Mouse (Mus musculus): ENCODE data around the gene Ddr1. TPM values are rescaled to one million over a fixed set of nuclear protein-coding genes. Genes with fewer than 3 reads are reported as not detected.

Ddr1 gene
- polyA plus RNA-seq, 1 experiment, result 65.6 TPM

DNA sequence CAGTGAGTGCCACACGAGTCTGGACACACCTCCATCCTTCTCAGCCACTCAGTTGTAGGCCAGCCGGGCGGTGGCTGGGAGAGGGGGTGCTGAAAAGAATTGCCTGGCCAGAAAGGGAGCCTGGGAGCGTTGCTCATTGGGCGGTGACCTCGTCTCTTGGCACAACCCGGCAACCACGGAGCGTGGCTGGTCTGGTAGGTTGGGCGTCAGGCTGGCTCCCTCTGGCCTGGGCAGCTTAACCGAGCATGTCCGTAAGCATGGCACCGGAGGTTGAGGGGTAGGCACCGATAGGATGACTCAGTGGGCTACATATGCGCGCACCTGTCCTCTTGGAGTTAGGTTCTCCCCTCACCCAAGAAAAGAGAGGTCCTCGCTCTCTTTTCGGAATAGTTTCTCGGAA, 4.5 kb downstream of the Ddr1 start:
- Histone ChIP-seq H3K79me2 (ENCODE audit: control insufficient read depth, insufficient read depth) (peaks cover 54% of the 10 kb centered on the region), H3K36me3 (ENCODE audit: control insufficient read depth, insufficient read depth) (no peaks in the 10 kb centered on the region), H3ac (ENCODE audit: control insufficient read depth, insufficient read length) (peak overlapping the region; percentile 22), H3K27me3 (ENCODE audit: control insufficient read depth, insufficient read depth, insufficient read length) (no peaks in the 10 kb centered on the region), H3K4me2 (ENCODE audit: low read depth) (peak overlapping the region; percentile 89), H3K4me3 (peak overlapping the region; percentile 52)
- peak in 2 of 3 experiments; percentile 57 to 81 for TF ChIP-seq MYOD1 (IDR thresholded peaks at IDR 0.05; ENCODE audit: control insufficient read depth in 1 of 3, insufficient read length in 2 of 3, low read depth in 2 of 3)
- no peak for TF ChIP-seq SRF (IDR thresholded peaks at IDR 0.05; ENCODE audit: control insufficient read depth, insufficient read length, low read depth)
- TF ChIP-seq POLR2A (IDR thresholded peaks at IDR 0.05; ENCODE audit: insufficient read length, low read depth), result peak; percentile 94
- peak; percentile 88 for TF ChIP-seq POLR2AphosphoS2 (IDR thresholded peaks at IDR 0.05; ENCODE audit: insufficient read length, low read depth)
- TF ChIP-seq MYOG (IDR thresholded peaks at IDR 0.05; ENCODE audit: control insufficient read depth in 1 of 3, insufficient read depth in 1 of 3, insufficient read length in 2 of 3, low read depth in 2 of 3), result peak in 1 of 3 experiments; percentile 59

DNA sequence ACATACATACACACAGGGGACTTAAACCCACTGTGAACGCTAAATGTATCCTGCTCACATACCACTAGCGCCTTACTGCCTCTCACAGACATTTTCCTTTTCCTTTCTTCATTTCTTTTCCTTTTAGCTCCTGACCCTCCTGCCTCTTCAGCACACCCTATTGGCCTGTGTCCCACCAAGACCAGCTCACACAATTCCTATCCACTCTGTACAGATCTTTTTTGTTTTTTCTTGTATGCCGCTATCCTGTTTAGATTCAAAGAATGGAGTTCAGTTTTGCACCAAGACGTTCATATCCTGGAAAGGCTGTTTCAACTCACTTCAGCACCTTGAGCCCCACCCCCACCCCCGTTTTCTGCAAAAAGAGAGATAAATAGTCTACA, 5.9 kb downstream of the Ddr1 start:
- Histone ChIP-seq H3K79me2 (ENCODE audit: control insufficient read depth, insufficient read depth) (peaks cover 64% of the 10 kb centered on the region), H3K36me3 (ENCODE audit: control insufficient read depth, insufficient read depth) (peaks cover 3% of the 10 kb centered on the region), H3K4me3 (peak overlapping the region; percentile 52), H3K27me3 (ENCODE audit: control insufficient read depth, insufficient read depth, insufficient read length) (no peaks in the 10 kb centered on the region), H3ac (ENCODE audit: control insufficient read depth, insufficient read length) (no peak overlapping the region), H3K4me2 (ENCODE audit: low read depth) (peak overlapping the region; percentile 89)
- no peak for TF ChIP-seq CEBPB (IDR thresholded peaks at IDR 0.05; ENCODE audit: insufficient read depth, poor library complexity, severe bottlenecking)
- no peak for TF ChIP-seq E2F4 (IDR thresholded peaks at IDR 0.05; ENCODE audit: insufficient read depth)
- no peak for TF ChIP-seq POLR2AphosphoS2 (IDR thresholded peaks at IDR 0.05; ENCODE audit: insufficient read length, low read depth)
- TF ChIP-seq TCF3 (IDR thresholded peaks at IDR 0.05; ENCODE audit: insufficient read length, low read depth), result no peak
- TF ChIP-seq MYOG (IDR thresholded peaks at IDR 0.05; ENCODE audit: control insufficient read depth in 1 of 3, insufficient read depth in 1 of 3, insufficient read length in 2 of 3, low read depth in 2 of 3), result no peak
- TF ChIP-seq REST (IDR thresholded peaks at IDR 0.05; ENCODE audit: insufficient read depth, insufficient read length), result no peak
- no peak for TF ChIP-seq USF1 (IDR thresholded peaks at IDR 0.05; ENCODE audit: low read depth)
- TF ChIP-seq MYOD1 (IDR thresholded peaks at IDR 0.05; ENCODE audit: control insufficient read depth in 1 of 3, insufficient read length in 2 of 3, low read depth in 2 of 3), result no peak
- no peak for TF ChIP-seq POLR2A (IDR thresholded peaks at IDR 0.05; ENCODE audit: insufficient read length, low read depth)
- no peak for TF ChIP-seq TCF12 (IDR thresholded peaks at IDR 0.05; ENCODE audit: insufficient read depth, poor library complexity, severe bottlenecking)
- TF ChIP-seq MAX (IDR thresholded peaks at IDR 0.05; ENCODE audit: low read depth), result no peak
- TF ChIP-seq SRF (IDR thresholded peaks at IDR 0.05; ENCODE audit: control insufficient read depth, insufficient read length, low read depth), result no peak

DNA sequence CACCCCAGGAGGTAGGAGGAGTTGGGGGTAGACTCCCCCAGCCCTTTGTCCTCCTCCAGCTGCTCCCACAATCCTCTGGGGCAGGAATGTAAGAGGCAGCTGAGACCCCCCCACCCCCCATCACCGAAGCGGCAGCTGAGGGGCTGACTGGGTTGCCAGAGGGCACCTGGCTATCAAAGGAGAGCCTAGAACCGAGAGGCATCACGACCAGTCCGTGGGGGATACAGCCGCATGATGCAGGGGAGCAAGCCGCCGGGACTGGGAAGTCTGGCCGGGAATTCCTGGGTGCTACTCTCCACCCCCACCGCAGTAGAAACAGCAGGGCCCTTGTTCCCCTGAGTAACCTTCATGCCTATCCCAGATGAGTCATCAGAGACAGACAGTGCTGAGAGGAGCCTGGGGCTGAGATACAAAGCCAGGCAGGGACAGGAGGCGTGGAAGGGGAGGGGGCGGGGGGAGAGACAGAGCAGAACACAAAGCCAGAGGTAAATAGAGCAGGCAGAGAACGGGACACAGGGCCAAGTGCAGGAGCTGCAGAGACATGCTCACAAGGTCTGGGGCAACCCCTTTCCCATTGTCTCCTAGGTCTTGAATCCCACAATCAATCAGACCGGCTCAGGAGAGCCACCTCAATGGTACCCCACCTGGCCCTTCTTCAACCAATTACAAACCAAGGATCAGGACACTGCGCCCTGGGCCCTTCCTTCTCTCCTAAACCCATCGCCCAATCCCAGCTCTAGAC, 6.5 kb downstream of the Ddr1 start:
- H3K79me2 ChIP-seq (ENCODE audit: control insufficient read depth, insufficient read depth), result peaks cover 65% of the 10 kb centered on the region
- H3K27me3 ChIP-seq (ENCODE audit: control insufficient read depth, insufficient read depth, insufficient read length), result no peaks in the 10 kb centered on the region
- peaks cover 6% of the 10 kb centered on the region for H3K36me3 ChIP-seq (ENCODE audit: control insufficient read depth, insufficient read depth)
- H3K4me3 ChIP-seq, result peak overlapping the region; percentile 52
- no peak overlapping the region for H3ac ChIP-seq (ENCODE audit: control insufficient read depth, insufficient read length)
- peak overlapping the region; percentile 89 for H3K4me2 ChIP-seq (ENCODE audit: low read depth)
- TF ChIP-seq REST (IDR thresholded peaks at IDR 0.05; ENCODE audit: insufficient read depth, insufficient read length) (no peak), TCF12 (IDR thresholded peaks at IDR 0.05; ENCODE audit: insufficient read depth, poor library complexity, severe bottlenecking) (no peak), POLR2AphosphoS2 (IDR thresholded peaks at IDR 0.05; ENCODE audit: insufficient read length, low read depth) (peak; percentile 53), MAX (IDR thresholded peaks at IDR 0.05; ENCODE audit: low read depth) (no peak), E2F4 (IDR thresholded peaks at IDR 0.05; ENCODE audit: insufficient read depth) (no peak), CEBPB (IDR thresholded peaks at IDR 0.05; ENCODE audit: insufficient read depth, poor library complexity, severe bottlenecking) (no peak), POLR2A (IDR thresholded peaks at IDR 0.05; ENCODE audit: insufficient read length, low read depth) (no peak), TCF3 (IDR thresholded peaks at IDR 0.05; ENCODE audit: insufficient read length, low read depth) (no peak), MYOG (IDR thresholded peaks at IDR 0.05; ENCODE audit: control insufficient read depth in 1 of 3, insufficient read depth in 1 of 3, insufficient read length in 2 of 3, low read depth in 2 of 3) (peak in 2 of 3 experiments; percentile 32 to 77), USF1 (IDR thresholded peaks at IDR 0.05; ENCODE audit: low read depth) (no peak), SRF (IDR thresholded peaks at IDR 0.05; ENCODE audit: control insufficient read depth, insufficient read length, low read depth) (no peak), MYOD1 (IDR thresholded peaks at IDR 0.05; ENCODE audit: control insufficient read depth in 1 of 3, insufficient read length in 2 of 3, low read depth in 2 of 3) (peak in 2 of 3 experiments; percentile 38 to 48)

DNA sequence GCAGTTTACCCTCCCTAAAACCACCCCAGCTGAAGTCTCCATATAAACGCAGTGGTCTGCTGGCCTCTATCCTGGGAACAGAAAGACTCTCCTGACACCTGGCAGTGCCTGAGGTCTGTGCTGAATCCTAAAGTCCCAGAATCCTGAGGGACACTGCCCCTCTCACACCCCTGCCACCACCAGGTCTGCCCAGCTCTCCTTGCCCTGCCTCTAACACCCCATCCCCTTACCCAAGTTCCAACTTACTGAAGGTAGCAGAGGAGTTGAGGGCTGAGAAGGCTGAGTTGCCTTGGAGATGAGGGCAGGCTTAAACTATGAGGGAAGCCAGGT, 7.0 kb downstream of the Ddr1 start:
- TF ChIP-seq CEBPB (IDR thresholded peaks at IDR 0.05; ENCODE audit: insufficient read depth, poor library complexity, severe bottlenecking), result no peak
- no peak for TF ChIP-seq POLR2A (IDR thresholded peaks at IDR 0.05; ENCODE audit: insufficient read length, low read depth)
- no peak for TF ChIP-seq E2F4 (IDR thresholded peaks at IDR 0.05; ENCODE audit: insufficient read depth)
- no peak for TF ChIP-seq USF1 (IDR thresholded peaks at IDR 0.05; ENCODE audit: low read depth)
- no peak for TF ChIP-seq TCF12 (IDR thresholded peaks at IDR 0.05; ENCODE audit: insufficient read depth, poor library complexity, severe bottlenecking)
- no peak for TF ChIP-seq REST (IDR thresholded peaks at IDR 0.05; ENCODE audit: insufficient read depth, insufficient read length)
- TF ChIP-seq POLR2AphosphoS2 (IDR thresholded peaks at IDR 0.05; ENCODE audit: insufficient read length, low read depth), result no peak
- TF ChIP-seq TCF3 (IDR thresholded peaks at IDR 0.05; ENCODE audit: insufficient read length, low read depth), result no peak
- TF ChIP-seq MAX (IDR thresholded peaks at IDR 0.05; ENCODE audit: low read depth), result no peak
- TF ChIP-seq MYOD1 (IDR thresholded peaks at IDR 0.05; ENCODE audit: control insufficient read depth in 1 of 3, insufficient read length in 2 of 3, low read depth in 2 of 3), result no peak
- no peak for TF ChIP-seq SRF (IDR thresholded peaks at IDR 0.05; ENCODE audit: control insufficient read depth, insufficient read length, low read depth)
- no peak for TF ChIP-seq MYOG (IDR thresholded peaks at IDR 0.05; ENCODE audit: control insufficient read depth in 1 of 3, insufficient read depth in 1 of 3, insufficient read length in 2 of 3, low read depth in 2 of 3)
- Histone ChIP-seq H3K79me2 (ENCODE audit: control insufficient read depth, insufficient read depth) (peaks cover 60% of the 10 kb centered on the region), H3ac (ENCODE audit: control insufficient read depth, insufficient read length) (no peak overlapping the region), H3K4me2 (ENCODE audit: low read depth) (peak overlapping the region; percentile 89), H3K4me3 (peak overlapping the region; percentile 52), H3K27me3 (ENCODE audit: control insufficient read depth, insufficient read depth, insufficient read length) (no peaks in the 10 kb centered on the region), H3K36me3 (ENCODE audit: control insufficient read depth, insufficient read depth) (peaks cover 7% of the 10 kb centered on the region)
